Mouse (Mus musculus) adrenal gland, postnatal 4 days (tissue): ENCODE data around the gene Galnt17. TPM values are rescaled to one million over a fixed set of nuclear protein-coding genes. Genes with fewer than 3 reads are reported as not detected.

Source experiments
- DNase-seq, 2 experiments: peaks; one replicate each; pipeline ENCODE4 v3.0.0; 2021 to 2022; ENCODE audit warnings: low spot score in 2 of 2, mixed read lengths in 2 of 2
- total RNA-seq, 2 experiments: library from RNA; stranded (reverse); gene quantifications; 2 replicates each; pipeline ENCODE4 v1.2.3; 2021

Gene Galnt17
- total RNA-seq, 2 experiments from 2014 or later = 8.4 to 8.9 TPM

DNA sequence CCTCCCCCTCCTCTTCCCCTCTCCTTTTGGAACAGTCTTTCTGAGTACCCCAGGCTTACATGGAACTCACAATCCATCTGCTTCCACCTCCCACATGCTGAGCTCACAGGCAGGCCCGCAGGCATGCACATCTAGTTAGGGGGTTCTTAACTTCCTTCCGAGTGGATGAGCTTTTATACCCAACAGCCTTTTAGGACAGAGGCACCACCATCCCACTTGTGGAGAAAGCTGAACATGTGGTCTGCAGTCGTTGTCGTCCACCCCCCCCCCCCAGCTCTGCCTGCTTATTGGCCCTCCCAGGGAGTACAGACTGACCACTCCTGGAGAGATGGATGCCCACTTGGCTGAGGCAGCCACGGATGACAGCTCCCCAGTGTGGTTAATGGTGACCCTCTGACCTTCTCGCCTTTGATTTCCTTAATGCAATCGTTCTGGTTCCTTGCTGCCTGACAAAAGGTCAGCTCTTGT, 370.0 kb downstream of the Galnt17 start:
- no peak for DNase-seq

DNA sequence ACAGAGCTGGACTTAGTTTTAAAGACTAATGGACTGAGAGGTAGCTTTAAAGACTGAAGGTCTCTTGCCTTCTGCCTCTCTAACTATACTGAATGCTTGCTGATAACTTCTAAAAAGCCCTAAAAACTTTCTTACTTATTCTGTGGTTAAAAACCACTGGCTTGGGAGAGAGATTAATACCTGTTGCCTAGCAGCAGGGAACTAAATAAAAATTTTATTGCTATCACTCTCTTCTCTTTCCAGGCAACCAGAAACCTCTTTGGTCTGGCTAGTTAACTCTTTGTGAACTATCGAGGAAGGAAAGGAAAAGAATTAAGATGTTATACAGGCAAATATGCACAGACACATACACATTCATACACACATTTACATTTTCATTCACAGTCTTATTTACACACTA, 377.3 kb downstream of the Galnt17 start:
- no peak for DNase-seq

DNA sequence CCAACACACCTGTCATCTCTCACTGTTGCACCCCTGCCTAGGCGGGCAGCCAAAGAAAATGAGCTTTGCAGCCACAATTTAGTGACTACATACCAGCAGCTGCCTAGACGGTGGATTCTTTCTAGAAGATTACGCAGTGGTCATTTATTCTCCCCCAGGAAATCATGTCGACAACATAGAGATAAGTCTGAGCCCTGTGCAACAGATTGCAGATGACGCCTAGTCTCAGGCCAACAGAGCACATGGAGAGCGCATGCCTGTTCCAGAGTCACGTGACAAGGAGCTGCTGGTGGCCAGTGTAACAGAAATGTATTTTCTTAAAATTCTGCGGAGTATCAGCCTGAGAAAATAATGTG, 380.5 kb downstream of the Galnt17 start:
- no peak for DNase-seq

DNA sequence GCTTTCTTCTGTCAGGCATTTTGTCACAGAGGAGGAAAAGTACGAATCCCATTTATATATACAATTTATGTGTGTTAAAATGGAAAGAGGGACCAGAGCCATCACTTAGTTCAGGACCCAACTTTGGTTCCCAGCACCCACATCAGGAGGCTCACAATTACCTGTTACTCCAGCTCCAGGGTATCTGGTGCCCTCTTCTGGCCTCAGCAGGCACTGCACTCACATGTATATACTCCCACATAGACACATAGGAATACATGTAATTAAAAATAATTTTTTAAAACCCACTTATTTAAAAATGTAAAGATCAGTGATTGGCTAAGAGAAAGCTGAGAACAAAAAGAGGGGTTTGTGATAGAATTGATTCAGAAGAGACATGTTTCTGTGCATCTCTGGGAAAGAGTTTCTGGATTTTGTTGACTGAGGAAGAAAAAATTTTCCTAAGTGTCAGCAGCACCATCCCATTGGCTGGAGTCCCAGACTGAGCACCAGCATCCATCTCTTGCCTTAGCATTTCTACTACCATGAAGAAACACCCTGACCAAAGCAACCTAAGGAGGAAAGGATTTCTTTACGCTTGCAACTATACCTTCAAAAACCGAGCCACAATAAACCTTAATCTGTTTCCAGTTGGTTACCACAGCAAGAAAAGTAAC, 381.0 kb downstream of the Galnt17 start:
- no peak for DNase-seq

DNA sequence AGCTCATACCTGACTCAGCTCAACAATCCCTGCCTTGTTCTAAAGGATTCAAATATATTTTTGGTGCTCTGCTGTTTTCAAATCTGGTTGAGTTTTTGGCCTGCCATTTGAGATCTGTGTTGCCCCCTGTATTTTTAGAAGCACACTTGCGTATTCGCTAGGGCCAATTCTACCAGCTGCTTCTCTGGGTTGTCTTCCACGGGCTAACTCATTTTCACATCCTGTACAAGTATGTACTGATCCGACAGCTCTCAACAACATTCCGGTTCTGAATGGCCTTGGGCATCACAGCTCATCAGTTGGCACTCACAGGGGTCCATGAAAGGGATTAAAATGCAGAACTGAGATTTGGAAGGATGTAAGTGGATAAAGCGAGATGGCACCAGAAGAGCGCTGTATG, 382.6 kb downstream of the Galnt17 start:
- DNase-seq = no peak

DNA sequence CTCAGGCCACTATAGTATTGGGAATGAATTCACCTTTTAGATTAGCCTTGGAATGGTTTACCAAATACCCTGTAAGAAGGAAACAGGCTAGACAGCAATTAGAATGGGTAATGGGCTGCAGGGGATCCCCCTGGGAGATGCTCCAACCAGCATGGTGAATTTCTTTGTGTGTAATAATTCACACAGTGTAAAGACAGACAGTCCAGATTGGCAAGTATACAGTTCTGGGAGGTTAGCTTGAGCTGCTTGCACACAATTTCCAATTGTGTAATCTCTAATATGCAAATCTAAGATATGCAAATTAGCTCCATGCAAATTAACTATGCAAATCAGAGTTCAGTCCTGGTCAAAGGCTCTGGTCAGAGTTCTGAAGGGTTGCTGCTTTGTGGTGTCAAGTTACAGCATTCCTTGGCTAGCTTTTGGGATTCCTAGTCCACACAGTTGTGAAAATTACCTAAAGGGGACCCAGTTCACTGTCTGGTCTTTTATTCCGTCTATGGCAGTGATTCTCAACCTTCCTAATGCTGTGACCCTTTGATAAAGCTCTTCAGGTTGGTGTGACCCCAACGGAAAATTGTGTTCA, 384.0 kb downstream of the Galnt17 start:
- no peak for DNase-seq

DNA sequence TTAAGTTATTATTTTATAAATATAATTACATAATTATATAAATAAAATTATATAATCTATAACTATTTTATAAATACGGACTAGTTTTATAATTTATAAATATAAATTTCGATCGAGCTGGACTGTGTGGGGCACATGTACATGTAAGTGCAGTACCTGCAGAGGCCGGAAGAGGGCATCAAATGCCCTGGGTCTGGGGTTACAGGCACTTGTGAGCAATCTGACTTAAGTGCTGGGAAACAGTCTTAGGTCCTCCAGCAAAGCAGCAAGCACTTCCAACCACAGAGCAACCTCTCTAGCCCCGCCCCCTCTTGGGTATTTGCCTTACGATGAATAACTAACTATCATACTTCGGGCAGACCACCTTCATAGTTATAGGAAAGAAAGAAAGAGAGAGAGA, 388.3 kb downstream of the Galnt17 start:
- DNase-seq = no peak

DNA sequence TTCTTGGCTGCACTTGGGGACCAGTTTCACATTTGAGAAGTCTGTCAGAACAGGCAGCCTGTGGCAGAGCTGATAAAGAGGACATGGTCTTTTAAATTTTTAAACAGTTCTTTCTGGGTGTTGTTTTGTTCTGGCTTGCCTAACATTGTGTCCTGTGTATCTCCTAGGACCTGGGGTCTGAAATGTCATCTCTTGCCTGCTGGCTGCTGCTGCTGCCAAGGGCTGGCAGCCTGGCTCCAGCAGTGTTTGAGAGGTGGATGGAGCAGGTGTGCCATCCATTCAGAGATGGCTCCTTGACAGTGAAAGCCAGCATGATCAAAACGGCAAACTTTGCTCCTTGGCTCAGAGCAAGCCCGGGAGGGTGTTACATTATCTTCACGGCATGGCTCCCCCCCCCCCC, 393.7 kb downstream of the Galnt17 start:
- DNase-seq = no peak

DNA sequence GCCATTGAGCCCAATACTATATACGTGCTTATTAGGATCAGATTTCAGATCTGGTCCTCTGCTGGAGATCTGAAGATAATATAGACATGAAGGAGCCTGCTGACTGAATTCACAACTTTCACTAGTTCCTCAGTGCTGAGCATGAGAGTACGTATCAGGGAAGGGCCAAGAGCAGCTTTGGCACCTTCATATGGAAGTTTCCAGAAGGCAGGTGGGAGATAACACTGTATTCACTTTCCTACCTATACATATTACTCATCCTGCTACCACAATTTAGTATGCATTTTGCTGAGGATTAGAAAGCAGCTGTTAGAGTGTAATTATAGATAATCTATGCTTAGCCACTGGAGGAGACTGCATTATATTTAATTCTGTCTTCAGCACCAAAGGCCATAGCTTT, 396.7 kb downstream of the Galnt17 start:
- DNase-seq = no peak

DNA sequence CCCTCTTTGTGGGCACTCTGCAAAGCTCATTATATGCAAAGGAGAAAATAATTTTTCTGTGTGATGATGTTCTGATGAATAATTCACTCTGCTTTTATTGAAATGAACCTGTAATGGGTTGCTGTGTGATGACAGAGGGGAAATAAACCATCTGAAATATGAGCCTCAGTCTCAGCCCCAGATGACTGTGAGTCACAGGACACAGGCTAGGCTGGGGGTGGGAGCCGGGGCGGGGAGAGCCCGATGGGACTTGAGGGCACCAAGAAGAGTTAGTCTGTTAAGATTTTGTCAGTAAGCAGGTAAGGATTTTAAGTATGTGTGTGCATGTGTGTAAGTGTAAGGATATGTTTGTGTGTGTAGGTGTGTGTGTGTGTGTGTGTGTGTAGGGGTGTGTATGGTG, 406.6 kb downstream of the Galnt17 start:
- DNase-seq = no peak

DNA sequence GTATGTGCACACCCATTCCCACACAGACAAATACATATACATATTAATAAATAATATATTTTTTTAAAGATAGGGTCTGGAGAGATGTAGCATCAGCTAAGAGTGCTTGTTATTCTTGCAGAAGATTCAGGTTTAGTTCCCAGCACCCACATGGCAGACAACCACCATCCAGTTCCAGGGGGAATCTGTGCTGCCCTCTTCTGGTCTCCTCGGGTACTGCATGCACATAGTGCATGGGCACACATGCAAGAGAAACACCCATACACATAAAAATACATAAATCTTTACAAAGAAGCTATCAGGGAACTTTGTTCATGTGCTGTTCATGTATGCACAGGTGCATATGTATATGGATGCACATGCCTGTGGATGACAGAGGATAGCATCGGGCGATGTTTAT, 412.3 kb downstream of the Galnt17 start:
- no peak for DNase-seq

DNA sequence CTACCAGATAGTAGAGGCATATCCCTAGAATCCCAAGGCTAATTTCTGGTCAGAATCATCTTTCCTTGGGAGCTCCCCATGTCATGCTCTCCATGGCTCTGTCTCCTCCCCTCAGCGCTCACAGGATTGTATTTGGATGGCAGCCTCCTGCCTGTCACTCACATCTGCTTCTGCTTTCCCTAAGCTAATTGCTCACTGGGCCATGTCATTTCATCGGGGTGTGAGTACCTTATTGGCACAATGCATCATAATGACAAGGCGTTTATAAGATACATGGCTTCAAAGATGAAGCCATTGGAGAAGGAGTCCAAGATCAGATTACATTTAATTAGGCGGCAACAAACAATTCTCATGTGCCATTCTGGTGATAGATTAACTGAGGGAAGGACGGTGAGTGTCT, 416.6 kb downstream of the Galnt17 start:
- no peak for DNase-seq

DNA sequence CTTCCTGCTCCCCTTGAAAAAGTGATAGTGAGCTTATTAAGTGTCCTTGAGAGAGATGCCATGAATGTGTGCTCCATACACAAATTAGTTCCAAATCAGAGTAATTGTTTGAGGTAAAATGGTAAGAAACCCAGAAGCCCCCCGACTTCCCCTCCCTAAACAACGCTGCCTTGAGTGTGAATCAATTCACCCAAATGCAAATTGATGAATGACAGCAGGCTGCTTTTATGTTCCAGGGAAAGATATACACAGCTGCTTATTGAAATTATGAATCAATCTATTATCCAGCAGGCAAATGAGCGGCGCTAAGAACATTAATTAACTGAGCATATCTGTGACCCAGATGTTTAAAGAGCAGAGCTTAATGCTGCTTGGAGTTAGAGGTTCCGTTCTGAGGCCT, 428.0 kb downstream of the Galnt17 start:
- DNase-seq = no peak

DNA sequence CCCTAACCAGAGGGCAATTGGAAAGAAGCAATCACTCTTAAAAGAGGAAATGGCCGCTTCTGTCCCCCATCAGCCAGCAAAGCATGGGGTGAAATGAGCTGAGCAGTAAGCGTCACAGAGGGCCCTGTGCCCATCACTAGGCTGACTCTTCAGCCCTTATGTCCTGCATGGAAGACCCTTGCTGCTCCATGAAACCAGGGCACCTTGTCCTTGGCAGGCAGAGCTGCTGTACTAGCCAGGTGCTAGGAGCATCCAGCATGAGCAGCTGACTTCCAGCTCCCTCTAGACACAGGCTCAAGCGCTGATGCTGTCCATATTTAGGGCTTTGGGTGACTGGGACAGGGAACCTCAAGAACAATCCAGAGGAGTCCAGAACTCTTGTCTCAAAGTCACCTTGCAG, 432.9 kb downstream of the Galnt17 start:
- DNase-seq = no peak

DNA sequence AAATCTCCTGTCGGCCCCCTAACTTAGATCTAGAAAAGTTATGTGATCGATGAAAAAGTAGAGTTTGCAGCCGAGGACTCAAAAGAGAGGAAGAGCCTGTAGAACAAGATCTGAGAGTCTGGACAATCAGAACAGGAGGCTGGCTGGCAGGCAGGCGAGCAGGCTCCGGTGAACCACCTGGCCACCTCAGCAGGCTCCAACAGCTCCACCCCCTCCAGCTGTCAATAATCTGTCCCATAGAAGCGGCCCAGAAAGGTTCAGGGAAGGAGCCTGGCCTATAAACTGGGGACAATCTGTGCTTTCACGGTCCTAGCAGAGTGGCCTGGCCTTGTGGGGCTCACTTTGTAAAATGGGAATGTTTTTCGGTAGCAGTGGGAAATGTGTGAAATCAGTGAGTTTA, 437.2 kb downstream of the Galnt17 start:
- DNase-seq = no peak

DNA sequence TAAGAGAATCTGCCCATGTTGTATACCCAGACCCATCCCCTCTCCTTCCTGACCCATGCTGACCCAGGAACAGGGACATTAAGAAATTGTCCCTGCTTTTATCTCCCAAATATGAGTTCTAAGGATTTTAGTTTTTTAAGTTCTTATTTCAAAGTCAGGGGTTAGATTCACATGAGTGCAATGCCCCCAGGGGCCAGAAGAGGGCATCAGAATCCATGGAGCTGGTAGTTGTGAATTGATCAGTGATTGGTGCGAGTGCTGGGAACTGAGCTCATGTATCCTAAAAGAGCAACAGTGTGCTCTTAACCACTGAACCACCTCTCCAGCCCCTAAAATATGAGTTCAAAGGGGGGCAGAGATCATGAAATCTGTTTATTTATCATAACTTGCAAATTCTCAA, 438.4 kb downstream of the Galnt17 start:
- DNase-seq = no peak

DNA sequence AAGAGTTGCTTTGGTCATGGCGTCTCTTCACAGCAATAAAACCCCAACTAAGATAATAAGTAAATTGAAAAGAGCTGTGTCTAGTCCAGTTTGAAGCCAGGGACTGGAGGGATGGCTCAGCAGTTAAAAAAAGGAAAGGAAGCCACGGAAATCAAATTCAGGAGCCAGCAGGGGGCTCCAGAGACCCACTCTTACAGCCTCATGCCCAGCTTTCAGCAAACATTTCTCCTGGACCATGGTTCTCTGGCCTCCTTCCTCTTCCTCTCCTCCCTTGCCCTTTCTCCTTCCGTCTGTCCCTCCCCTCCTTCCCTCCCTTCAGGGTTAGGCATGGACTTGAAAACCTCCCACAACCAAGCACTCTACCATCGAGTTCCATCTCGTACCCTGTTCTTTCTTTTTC, 446.0 kb downstream of the Galnt17 start:
- no peak for DNase-seq

DNA sequence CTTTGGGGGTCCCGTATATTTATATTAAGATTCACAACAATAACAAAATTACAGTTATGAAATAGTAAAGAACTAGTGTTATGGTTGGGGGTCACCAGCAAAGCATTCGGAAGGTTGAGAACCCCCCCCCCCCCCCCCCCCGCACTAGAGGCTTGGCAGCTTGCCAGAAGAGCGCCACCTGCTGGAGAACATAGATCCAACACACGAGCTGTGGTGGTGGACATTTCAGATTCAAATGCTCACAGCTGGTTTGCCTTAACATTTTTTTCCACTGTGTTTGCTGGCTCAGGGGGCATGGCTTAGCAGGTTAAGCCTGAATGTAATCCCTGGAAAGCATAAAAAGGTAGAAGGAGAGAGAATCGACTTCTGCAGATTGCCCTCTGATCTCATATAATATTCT, 448.6 kb downstream of the Galnt17 start:
- DNase-seq = no peak

DNA sequence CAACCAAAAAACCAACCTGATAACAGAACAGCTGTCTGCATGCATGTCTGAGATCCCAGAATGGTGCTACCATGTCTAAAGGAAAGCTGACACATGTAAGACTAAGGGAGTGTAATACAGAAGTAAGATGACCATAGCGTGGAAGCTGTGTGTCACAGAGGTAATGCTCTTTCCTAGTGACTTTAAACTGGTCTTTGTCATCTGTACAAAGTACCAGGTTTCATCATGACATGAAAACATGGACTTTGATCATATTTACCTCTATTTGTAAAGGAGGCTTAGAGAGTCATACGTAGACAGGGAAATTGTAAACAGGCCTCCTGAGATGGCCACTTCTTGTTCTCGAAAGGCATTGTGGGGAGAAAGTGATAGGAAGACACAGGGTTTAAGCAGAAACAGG, 449.6 kb downstream of the Galnt17 start:
- no peak for DNase-seq

DNA sequence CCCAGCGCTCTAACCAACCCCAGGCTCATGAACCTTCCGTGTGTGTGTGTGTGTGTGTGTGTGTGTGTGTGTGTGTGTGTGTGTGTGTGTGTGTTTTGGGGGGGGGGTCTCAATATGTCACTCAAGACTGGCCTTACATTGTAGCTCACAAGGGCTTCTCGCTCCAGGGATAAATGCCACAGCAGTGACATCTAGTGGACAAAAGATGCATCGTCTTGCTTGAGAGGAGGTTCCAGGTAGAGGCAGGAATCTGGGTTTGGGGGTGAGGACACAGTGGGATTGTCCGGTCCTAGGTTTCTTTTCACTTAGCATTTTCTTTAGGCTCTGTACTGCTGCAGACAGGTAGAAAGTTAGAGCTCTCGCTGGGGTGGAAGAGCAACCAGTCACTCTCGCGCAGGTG, 450.1 kb downstream of the Galnt17 start:
- no peak for DNase-seq

DNA sequence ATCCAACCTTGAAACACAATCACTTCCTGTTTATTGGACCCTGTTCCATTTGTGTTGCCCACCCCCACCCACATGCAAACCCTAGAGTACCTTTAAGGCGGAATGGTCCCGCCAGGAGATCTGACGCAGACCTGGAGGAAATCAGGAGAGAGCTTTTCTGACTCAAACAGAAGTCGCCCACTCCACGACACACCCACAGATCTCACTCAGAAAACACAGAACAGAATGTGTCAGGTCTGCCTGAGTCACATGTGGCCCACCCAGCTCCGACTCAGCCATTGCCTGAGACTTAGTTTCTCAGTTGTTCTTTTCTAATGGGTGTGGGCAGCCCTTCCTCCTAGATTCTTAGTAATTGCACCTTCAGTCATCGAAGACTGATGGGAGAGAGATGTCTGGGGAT, 453.9 kb downstream of the Galnt17 start:
- no peak for DNase-seq

DNA sequence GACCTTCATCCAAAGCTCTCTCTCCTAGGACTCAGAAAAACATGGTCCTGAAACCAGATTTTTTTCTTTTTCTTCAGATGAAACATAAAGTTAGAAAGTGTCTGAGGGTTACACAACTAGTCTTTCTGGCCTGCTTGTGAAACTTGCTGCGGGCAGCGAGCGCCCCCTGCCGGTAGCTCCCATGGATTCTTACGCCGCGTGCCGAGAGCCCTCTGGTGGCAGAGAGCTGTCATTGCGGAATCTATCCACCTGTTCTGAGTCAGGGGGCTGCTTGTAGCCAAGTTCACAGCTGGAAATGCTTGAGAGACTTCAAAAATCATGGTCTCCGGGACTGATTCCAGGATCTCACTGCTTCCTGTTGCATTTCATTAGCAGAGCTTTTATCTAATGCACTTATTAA, 454.9 kb downstream of the Galnt17 start:
- DNase-seq = peak; percentile 74 to 76

DNA sequence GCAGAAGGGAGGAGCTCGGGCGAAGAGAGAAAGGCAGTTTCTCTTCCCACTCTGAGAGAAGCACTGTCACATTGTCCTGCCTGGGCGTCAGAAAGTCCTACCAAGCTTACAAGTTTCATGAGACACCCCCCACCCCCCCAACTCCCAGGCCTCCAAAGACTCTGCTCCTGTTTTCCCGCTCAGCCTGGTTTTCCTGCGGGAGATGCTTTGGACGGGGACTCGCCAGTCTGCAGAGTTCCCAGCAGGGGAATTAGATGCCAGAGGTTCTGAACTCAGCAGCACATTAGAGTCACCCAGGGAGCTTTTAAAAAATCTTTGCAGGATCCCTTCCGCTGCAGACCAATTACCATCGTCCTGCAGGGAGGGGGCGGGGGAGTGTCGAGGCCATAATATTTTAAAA, 456.1 kb downstream of the Galnt17 start:
- no peak for DNase-seq

DNA sequence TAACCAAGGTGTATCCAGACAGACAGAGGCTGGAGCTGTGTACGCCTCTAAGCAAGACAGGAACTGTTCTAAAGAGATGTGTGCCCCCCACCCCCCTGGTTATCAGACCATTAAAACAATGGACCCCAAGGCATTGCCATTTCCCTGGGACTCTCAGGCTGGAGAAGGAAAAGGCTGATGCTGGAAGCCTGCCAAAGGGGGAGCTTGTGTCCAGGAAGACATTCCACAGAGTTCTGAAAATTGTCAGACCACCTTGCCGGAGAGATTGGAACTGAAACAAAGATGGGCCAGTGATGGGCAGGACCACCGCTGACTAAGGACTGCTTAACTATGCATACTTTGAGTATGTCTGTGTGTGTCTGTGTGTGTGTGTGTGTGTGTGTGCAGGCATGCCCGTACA, 458.7 kb downstream of the Galnt17 start:
- no peak for DNase-seq
